Mouse (Mus musculus) heart, adult 9 months (tissue): ENCODE measurements around the gene Fbxo33.

Experiments used
- DNase-seq, 2 experiments: peaks; one replicate each; pipeline ENCODE4 v3.0.0; 2022; ENCODE audit warnings: low spot score in 2 of 2

Gene Fbxo33

GRCm38 (mm10) chr12:59198750-59199149 lies 20.8 kb downstream of the Fbxo33 start:
- no peak for DNase-seq

GRCm38 (mm10) chr12:59195941-59196340 lies 23.6 kb downstream of the Fbxo33 start:
- no peak for DNase-seq

GRCm38 (mm10) chr12:59195065-59195464 lies 24.5 kb downstream of the Fbxo33 start:
- no peak for DNase-seq

GRCm38 (mm10) chr12:59194341-59195003 lies 25.1 kb downstream of the Fbxo33 start:
- DNase-seq, result no peak

- DNase-seq, result no peak
Observed at GRCm38 (mm10) chr12:59193637-59194036, 25.9 kb downstream of the Fbxo33 start.

GRCm38 (mm10) chr12:59188086-59188682 lies 31.3 kb downstream of the Fbxo33 start:
- no peak for DNase-seq

- no peak for DNase-seq
Observed at GRCm38 (mm10) chr12:59177814-59178213, 41.7 kb downstream of the Fbxo33 start.

GRCm38 (mm10) chr12:59169935-59170334 lies 49.6 kb downstream of the Fbxo33 start:
- DNase-seq, result no peak

- no peak for DNase-seq
Observed at GRCm38 (mm10) chr12:59166557-59166956, 53.0 kb downstream of the Fbxo33 start.

- no peak for DNase-seq
Observed at GRCm38 (mm10) chr12:59164522-59164921, 55.0 kb downstream of the Fbxo33 start.

- DNase-seq, result no peak
Observed at GRCm38 (mm10) chr12:59162797-59163196, 56.7 kb downstream of the Fbxo33 start.

GRCm38 (mm10) chr12:59161091-59161490 lies 58.4 kb downstream of the Fbxo33 start:
- no peak for DNase-seq
